Mouse (Mus musculus) heart, postnatal 4 days (tissue): ENCODE results near the gene Arl15. TPM values are rescaled to one million over a fixed set of nuclear protein-coding genes. Genes with fewer than 3 reads are reported as not detected.

Experiments
- DNase-seq: peaks from one replicate; pipeline ENCODE4 v3.0.0; 2021
- total RNA-seq, 2 experiments: library from RNA; stranded (reverse); gene quantifications; 2 replicates each; pipeline ENCODE4 v1.2.3; 2021

Gene Arl15
- total RNA-seq, 2 experiments from 2014 or later, result 17.7 to 19.8 TPM

GRCm38 (mm10) chr13:114113516-114113915 lies 319.2 kb downstream of the Arl15 start:
- no peak for DNase-seq

GRCm38 (mm10) chr13:114114586-114114985 lies 320.3 kb downstream of the Arl15 start:
- no peak for DNase-seq

GRCm38 (mm10) chr13:114115106-114115505 lies 320.8 kb downstream of the Arl15 start:
- no peak for DNase-seq

DNA sequence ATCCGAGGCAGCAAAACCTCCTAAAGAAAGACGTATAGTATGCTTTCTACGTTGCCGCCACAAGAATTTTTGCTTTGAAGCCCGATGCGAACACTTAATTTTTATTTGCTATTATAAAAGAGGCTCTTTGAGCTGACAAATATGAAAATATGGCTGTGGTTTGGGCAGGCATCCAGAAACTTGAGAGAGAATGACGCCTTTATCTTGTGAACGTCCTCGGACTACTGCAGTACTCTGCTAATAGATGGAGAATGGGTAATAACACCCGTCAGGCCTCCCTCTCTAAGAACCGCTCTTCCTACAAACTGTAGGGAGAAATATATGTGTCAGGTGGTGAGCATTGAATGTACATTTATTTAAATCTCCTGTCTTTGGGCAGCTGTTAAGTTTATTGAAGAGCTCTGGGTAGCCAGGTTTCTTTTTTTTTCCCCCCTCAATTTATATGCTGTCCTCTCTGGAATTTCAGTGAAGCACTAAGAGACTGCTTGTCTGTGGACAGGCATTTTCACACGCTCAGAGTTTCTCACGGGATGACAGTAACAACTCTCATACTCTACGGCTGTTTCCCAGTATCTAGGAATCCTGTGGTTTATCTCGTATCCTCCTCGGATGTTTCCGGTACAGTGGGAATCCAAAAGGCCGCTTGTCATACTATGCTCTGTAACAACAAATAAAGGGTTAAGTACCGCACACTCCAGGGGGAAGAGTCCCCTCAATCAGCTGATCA lies 324.0 kb downstream of the Arl15 start:
- DNase-seq, result peak; percentile 18

- DNase-seq, result no peak
These were observed 325.5 kb downstream of the Arl15 start for GRCm38 (mm10) chr13:114119816-114120215.

GRCm38 (mm10) chr13:114121591-114121990 lies 327.3 kb downstream of the Arl15 start:
- no peak for DNase-seq

GRCm38 (mm10) chr13:114123391-114123790 lies 329.1 kb downstream of the Arl15 start:
- no peak for DNase-seq

DNA sequence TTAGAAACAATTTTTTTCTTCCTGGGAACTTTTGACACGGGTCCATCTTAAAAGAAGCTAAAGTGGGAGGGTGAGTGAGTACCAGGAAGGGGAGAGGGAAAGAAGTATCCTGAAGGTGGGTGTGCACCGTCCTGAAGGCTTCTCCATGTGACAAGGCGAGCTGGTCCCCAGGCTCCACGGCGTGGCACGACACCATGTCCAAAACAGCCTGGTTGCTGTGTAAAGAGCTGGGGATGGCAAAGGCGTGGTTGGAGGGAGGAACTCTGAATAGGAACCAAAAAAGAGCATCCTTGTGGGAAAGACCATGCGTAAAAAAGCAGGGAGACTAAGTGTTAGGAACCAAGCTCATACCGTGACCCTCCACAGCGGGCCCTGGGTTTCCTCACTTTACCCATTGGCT lies 330.1 kb downstream of the Arl15 start:
- no peak for DNase-seq

- DNase-seq, result no peak
These were observed 330.7 kb downstream of the Arl15 start for GRCm38 (mm10) chr13:114124991-114125390.

- DNase-seq, result no peak
These were observed 334.1 kb downstream of the Arl15 start for GRCm38 (mm10) chr13:114128366-114128765.

- DNase-seq, result no peak
These were observed 335.7 kb downstream of the Arl15 start for GRCm38 (mm10) chr13:114129986-114130385.

DNA sequence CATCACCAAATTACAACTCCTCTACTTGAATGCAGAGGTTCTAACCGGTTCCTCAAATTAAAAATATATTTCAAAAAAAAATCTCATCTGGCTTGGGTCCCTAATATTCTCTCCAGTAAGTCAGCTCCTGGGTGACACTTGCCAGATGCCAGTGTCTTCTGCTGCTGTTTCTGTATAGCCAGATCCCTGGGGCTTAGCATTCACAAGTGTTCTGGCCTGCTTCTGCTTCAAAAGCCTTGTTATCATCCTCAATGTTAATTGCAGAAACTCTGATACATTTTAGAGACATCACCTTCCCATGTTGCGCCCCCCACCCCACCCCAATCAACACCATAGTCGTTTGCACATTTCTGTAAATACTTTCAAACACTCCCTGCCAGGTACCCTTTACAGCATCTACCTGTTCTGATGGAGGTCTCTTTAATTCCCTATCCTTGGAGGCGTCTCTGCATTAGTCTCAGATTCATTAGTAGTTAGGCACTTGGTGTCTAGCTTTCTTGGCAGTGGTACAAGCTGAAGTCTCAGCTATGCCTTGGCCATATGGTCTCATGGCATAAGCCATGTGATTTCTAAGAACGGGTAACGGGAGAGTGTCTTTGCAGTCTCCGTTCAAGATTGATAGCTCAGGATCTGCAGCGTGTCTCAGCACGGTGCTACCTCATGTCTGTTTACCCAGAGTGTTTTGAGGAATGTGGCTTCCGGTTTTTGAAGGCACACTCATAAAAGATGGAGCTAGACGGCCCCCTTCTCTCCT lies 336.4 kb downstream of the Arl15 start:
- no peak for DNase-seq

- no peak for DNase-seq
These were observed 344.6 kb downstream of the Arl15 start for GRCm38 (mm10) chr13:114138921-114139320.

DNA sequence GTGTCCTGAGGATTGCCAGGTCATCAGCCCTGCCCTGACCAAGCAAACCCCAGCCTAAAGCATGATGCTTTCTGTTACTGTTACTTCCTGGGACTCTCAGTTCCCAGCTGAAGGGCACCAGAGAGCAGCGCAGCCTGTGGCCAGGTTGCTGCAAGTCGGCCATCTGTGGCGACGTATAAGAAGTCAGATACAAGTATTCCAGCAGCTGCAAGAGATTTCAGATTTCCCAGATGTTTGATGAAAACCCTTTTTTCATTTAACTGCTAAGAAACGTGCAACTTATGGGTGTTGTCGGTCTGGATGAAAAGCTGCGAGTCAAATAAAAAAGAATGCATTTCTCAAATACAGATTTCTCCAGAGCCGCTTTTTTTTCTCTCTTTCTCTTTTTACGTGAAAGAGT lies 345.3 kb downstream of the Arl15 start:
- DNase-seq, result no peak

DNA sequence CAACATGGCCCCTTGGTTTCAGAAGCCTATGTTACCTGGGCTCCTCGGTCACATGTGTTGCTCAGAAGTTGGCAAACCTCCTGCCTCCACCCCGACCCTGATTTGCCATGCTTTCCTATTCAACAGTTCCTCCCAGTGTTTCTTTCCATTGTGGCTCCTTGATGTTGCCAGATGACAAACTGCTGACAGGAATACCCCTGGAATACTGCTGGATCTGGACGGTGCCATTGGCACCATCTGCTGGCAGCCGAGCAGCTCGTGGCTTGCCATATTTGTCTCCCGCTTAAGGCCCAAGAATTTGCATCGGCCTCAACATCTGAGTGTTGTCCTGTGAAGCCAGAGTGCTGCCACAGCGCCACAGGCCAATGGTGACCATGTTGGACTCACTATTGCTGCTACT lies 348.5 kb downstream of the Arl15 start:
- no peak for DNase-seq

- DNase-seq, result no peak
These were observed 348.9 kb downstream of the Arl15 start for GRCm38 (mm10) chr13:114143247-114143646.

GRCm38 (mm10) chr13:114144052-114145046 lies 350.0 kb downstream of the Arl15 start:
- no peak for DNase-seq

DNA sequence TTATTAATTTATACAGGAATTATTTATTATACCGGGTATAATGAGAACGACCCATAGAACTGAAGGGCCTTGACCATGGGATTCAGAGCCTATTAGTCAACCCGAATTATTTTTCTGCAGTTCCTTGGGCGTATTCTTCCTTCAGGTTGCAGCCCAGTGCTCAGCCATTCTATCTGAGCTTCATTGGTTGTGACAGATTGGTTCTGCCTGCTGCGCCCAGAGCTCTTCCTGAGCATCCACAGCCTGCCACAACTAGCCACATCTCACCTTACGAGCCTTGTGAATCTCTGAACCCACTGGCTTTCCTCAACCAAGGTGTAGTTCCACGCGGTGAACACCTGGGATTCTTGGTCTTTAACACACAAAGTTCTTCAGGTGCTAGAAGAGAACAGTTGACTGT lies 350.9 kb downstream of the Arl15 start:
- DNase-seq, result no peak

- DNase-seq, result no peak
These were observed 356.8 kb downstream of the Arl15 start for GRCm38 (mm10) chr13:114150856-114151697.

DNA sequence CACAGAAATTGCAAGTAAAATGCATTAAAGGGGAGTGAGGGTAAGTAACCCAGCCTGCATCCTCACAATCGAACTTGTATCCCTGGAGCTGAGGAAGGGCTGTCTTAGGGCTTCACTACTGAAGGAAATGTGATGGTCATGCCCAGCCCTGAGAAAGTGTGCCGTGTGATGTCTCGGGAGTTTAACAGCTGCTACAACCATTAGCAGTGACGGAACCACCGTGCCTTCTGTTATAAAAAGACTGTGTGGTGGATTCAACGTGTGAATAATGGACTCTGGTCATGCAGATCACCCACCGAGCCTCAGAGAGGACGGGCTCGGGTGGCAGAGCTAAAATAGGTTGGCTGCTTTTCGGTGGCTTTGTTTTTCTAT lies 357.4 kb downstream of the Arl15 start:
- DNase-seq, result no peak

DNA sequence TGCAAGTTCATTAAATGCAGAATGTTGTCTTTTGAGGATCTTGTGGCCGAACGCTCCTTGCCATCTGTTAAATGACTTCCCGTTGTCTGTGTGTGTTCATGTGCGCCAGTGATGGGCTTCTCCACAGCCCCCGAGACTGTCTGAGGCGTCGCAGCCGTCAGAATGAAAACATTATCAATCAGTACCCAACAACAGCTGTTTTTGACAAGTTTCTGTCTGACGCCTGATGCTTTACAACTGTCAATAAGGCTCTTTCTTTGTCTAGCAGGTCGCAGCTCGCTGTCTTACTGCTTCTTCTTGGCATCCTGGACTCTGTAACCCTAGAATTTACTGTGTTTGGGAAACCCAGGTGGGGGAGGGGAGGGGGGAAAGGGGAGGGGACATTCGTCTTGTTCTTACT lies 362.4 kb downstream of the Arl15 start:
- DNase-seq, result no peak
